Mouse (Mus musculus): Measurements from ENCODE around the gene Nhsl1.
"Not testable (repeated sequence)": the region's sequence is repeated elsewhere in the genome, so short reads cannot be mapped to it uniquely, and the experiment has no call there.

Gene Nhsl1

DNA sequence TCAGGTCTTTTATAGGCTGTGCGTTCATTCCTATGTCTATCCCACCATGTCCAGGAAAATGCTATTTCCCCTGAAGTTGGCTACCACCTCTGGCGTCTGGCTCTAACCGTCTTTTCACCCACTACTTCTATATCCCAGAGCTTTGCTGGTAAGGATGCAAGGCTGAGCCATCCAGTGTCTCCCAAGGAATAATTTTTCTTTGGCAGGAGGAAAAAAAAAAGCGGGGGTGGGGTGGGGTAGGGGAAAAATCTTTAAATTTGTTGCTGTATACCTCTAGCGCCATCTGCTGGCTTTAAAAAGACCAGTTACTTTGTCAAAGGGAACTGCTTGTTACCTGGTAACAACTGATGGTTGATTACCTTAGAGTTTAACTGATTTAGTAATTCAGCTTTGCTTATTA, 209.7 kb downstream of the Nhsl1 start:
- in situ Hi-C loops (cut with MboI, MseI) = loop anchor here (5.0 kb wide), 2 partner anchors 76 to 126 kb away; no protein-coding TSS in a partner anchor

DNA sequence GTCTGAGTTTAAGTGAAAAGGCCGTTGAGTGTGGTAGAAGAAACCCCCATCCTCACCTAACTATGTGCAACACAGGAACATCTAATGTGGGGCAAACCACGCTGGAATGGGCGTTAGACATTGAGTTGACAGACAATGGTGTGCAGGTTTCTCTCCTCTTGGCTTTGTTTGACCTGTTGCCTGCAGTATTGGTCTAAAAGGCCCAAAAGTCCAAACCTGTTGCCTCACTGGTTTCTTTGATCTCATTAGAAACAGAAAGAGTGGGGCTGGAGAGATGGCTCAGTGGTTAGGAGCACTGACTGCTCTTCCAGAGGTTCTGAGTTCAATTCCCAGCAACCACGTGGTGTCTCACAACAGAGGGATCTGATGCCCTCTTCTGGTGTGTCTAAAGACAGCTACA, 210.4 kb downstream of the Nhsl1 start:
- in situ Hi-C loops (cut with MboI, MseI) = loop anchor here (5.0 kb wide), 2 partner anchors 77 to 127 kb away; no protein-coding TSS in a partner anchor

DNA sequence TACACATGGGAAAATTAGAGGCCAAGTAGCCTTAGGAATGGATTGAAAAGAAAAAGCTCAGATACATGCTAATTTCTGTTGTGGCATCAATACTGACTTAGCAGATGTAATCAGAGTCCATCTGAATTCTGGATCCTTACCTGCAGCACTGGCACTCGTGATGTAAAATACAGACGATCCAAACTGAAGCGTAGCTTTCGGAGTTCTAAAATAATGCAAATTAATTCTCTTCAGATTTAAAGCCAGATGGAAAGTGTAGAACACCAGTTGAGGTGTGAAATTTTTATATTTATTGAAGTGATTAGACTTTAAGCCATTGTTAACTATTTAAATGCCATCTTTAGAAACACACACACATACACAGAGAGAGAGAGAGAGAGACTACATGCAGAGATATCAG, 211.4 kb downstream of the Nhsl1 start:
- in situ Hi-C loops (cut with MboI, MseI) = no loop called here

DNA sequence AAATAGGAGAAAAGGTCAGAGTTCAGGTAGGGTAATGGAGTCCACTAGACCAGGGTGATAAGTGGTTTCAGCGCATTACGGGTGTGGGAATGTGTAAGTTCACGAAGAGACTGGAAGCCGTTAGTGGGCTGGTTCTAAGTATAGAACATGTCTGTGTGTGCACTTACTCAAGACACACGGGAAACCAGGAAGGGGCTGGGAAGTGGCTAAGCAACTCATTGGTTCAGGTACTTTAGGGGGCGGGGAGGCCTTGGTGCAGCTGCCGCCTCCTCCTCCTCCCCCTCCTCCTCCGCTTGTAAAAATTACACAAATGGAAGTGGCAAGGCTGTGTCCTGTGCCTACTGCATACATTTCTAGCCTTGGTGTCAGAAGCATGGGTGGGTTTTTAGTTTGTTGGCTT, 213.5 kb downstream of the Nhsl1 start:
- in situ Hi-C loops (cut with MboI, MseI) = no loop called here

- in situ Hi-C loops (cut with MboI, MseI) = no loop called here
Measured at GRCm38 (mm10) chr10:18536889-18537288, 218.1 kb downstream of the Nhsl1 start.

GRCm38 (mm10) chr10:18545309-18545708, 226.5 kb downstream of the Nhsl1 start:
- in situ Hi-C loops (cut with MboI, MseI) = no loop called here

DNA sequence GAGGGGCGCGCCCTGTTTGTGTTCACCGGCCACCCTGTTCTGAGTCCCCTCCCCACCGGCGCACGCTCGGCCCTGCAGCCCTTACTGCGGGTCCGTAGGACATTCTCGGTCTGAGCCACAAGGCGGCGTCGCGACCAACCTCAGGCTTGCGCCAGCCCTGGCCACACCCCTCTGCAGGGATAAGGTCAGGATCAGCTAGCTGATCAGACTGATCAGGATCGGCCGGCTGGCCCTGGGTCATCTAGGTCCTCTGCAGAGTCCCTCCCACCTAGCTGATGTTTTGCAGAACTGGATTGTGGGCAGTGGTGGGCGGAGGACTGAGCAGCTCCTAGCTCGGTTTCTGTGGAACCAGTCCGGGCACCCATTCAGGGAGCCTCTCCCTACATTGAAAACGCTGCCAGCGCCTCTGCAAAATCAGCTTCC, 227.0 kb downstream of the Nhsl1 start, which contains the start of gene Hebp2:
Hebp2 (minus strand) TSS at position 264 of the 423 bp plus-strand sequence.
- in situ Hi-C loops (cut with MboI, MseI) = no loop called here

- in situ Hi-C loops (cut with MboI, MseI) = no loop called here
Measured at GRCm38 (mm10) chr10:18547381-18547780, 228.6 kb downstream of the Nhsl1 start.

DNA sequence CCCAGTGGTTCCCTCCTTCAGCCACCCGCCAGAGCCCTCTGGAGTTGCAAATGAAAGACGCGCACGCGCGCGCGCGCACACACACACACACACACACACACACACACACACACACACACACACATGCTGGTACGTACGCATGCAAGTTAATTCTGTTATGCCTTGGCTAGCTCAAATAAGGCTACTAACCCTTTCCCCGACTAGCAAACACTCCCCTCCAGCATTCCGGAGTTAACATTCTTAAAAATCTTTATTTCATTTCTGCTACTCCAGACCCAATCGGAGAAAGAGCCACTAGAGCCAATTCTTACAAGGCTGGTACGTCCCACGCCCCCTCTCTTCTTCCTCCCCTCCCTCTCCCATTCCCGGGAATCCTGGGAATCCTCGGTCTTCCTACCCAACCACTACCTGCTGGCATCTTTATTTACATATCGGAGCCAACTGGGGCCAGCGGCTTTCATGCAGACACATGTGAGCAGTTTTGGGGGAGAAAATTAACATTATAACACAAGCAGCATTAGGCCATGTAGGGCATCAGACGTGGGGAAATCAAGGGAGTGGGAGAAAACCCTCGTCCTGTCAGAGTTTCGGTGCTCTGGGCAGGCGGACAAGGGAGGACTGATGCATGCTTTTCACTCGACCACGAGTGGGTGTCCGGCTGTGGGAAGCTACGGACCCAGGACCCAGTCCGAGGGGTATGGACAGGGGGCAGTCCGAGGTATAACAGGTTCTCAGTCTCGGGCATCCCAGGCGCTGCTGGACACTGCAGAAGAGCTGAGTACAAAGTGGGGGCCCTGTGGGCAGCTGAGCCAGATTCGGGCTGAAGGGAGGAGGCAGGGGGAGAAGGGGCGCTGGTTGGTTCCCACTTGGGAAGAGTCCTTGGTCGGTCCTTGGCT, 230.8 kb downstream of the Nhsl1 start:
- in situ Hi-C loops (cut with MboI, MseI) = no loop called here

DNA sequence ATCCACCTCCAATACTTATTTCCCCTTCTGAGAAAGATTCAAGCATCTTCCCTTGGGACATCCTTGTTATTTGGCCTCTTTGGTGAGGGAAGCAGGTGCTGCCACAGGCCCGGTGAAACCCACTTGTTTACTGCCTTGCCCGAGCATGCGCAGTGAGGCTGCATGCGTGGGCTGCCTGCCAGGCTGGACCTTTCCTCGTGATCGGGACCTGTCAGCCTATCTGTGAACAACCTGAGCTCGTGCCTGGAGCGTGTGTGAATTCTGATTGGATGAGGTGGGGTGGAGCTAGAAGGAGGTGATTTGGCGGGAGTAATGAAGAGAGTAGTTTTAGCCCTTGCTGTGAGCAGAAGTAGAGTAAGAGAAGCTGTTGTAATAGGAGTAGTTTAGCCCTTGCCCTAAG, 240.3 kb downstream of the Nhsl1 start:
- in situ Hi-C loops (cut with MboI, MseI) = not testable (repeated sequence)

DNA sequence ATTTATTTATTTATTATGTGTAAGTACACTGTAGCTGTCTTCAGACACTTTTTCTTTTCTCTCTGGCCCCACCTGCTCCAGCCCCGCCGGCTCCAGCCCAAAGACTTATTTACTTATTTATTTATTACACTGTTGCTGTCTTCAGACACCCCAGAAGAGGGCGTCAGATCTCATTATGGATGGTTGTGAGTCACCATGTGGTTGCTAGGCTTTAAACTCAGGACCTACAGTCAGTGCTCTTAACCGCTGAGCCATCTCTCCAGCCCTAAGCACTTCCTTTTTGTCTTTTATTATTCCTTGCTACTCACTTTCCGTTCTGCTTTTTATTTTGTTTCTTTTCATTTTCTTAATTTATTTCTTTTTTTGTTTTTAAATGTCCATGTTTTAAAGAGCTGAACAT, 242.7 kb downstream of the Nhsl1 start:
- in situ Hi-C loops (cut with MboI, MseI) = no loop called here

DNA sequence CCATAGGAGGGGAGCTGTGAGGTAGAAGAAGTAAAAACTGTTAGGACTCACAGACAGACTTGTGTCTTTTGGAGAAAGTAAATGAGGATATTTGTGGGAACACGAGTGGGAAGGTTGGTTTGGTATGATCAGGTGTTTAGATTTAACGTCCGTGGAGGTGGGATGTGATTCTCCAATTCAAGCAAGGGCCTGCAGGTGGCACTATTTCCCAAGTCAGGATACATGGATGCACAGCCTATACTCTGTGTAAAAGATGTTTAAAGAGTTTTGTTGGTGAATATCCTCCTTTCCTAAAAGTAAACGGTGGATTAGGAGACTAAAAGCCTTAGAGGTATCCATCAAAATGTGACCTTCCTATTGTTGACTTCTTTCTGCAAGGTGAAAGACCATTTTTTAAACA, 244.2 kb downstream of the Nhsl1 start:
- in situ Hi-C loops (cut with MboI, MseI) = no loop called here

GRCm38 (mm10) chr10:18572581-18572980, 253.8 kb downstream of the Nhsl1 start:
- in situ Hi-C loops (cut with MboI, MseI) = no loop called here

All from regulatory T cell (primary cell).